Mouse (Mus musculus) embryonic facial prominence, embryonic 14.5 days (tissue): ENCODE measurements around the gene Fam78a. TPM values are rescaled to one million over a fixed set of nuclear protein-coding genes. Genes with fewer than 3 reads are reported as not detected.

Source experiments
- ATAC-seq: fragments of 200-750 bp; cut with Nextera tagmentation; 2 replicates; pipeline ENCODE4 v1.8.0; 2017; ENCODE audit warnings: low read depth, moderate number of reproducible peaks, moderate TSS enrichment
- DNase-seq: peaks from one replicate; pipeline ENCODE4 v3.0.0-alpha.2; 2015; ENCODE audit warnings: low spot score
- H3K27ac ChIP-seq: fragments of 300-500 bp; sonication (generic); replicated peaks from 2 replicates; pipeline ENCODE4 v1.5.1; 2014; ENCODE audit warnings: low read depth, mild to moderate bottlenecking, low read length, moderate library complexity
- H3K27me3 ChIP-seq: fragments of 300-500 bp; sonication (generic); replicated peaks from 2 replicates; pipeline ENCODE4 v1.6.1; 2014; ENCODE audit warnings: low read length; ENCODE audit not compliant: control insufficient read depth, insufficient read depth
- H3K36me3 ChIP-seq: fragments of 300-500 bp; sonication (generic); 2 replicates; pipeline ENCODE4 v1.6.1; 2014; ENCODE audit warnings: low read length, mixed read lengths; ENCODE audit not compliant: control insufficient read depth, insufficient read depth
- H3K4me1 ChIP-seq: fragments of 300-500 bp; sonication (generic); 2 replicates; pipeline ENCODE4 v1.6.1; 2014; ENCODE audit warnings: antibody characterized with exemption, low read length; ENCODE audit not compliant: control insufficient read depth, insufficient read depth
- H3K4me2 ChIP-seq: fragments of 300-500 bp; sonication (generic); 2 replicates; pipeline ENCODE4 v1.6.1; 2014; ENCODE audit warnings: low read depth, mild to moderate bottlenecking, low read length, moderate library complexity, mixed read lengths
- H3K4me3 ChIP-seq: fragments of 300-500 bp; sonication (generic); 2 replicates; pipeline ENCODE4 v1.5.1; 2014; ENCODE audit warnings: low read depth, mild to moderate bottlenecking, low read length
- H3K9ac ChIP-seq: fragments of 300-500 bp; sonication (generic); 2 replicates; pipeline ENCODE4 v1.6.1; 2014; ENCODE audit warnings: low read depth, mild to moderate bottlenecking, low read length, moderate library complexity, mixed read lengths
- H3K9me3 ChIP-seq: fragments of 300-500 bp; sonication (generic); 2 replicates; pipeline ENCODE4 v1.6.1; 2016; ENCODE audit warnings: low read length; ENCODE audit not compliant: control insufficient read depth
- WGBS: fragments of 180-500 bp; shearing (Covaris S2); extraction: QIAGEN DNeasy Blood & Tissue Kit; methylation state at CpG from one replicate; pipeline ENCODE4 v1.1.7; 2014; 5-methylcytosine and 5-hydroxymethylcytosine counted together
- polyA plus RNA-seq: library from polyadenylated mRNA; unstranded; fragments of >200 nt; fragmentation: Nextera tagmentation; extraction: Ambion mirVana; gene quantifications from 2 replicates; pipeline ENCODE4 v1.2.1, GENCODE M21; 2014

Fam78a gene
- polyA plus RNA-seq, 1 experiment from 2014 or later: 8.9 TPM

DNA sequence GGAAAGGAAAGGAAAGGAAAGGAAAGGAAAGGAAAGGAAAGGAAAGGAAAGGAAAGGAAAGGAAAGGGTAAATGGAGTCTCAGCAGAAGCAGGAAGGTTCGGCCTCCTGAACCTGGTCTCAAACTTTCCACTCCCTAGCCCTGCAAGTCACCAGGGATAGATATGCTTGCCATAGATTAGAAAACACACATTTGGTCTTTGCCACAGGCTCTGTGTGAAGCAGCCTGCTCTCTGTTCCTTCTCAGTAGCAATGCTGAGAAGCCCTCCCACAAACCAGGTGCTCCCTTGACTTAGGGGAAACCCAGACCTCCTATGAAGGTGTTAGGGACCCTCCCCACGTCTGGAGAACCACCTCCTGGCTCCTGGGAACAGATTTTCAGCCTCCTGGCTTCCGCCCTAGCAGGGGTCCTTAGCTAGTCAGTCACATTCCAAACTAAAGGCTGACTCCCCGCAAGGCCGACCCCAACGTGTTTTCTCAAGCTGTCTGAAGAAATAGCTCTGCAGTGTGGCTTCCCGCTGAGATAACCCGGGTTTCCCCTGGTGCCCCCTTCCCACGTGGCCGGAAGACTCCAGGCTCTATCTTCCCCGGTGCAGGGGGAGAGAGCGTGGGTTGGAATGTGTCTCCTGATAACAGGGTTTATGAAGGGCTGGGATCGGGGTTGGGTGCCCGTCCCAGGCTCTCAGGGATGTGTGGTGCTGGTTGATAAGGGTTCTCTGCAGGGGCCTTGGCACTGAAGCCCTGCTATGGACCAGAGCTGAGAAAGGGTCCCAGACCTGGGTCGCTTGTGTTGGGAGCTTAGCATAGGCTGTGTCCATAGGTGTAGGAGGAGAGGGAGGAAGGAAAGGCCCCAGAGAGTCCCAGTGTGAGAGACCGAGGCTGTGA lies 43.2 kb upstream of the Fam78a start:
- ATAC-seq (no peak), DNase-seq (no peak)
- Histone ChIP-seq H3K36me3 (no peaks in the 10 kb centered on the region), H3K27me3 (no peaks in the 10 kb centered on the region), H3K4me2 (no peak overlapping the region), H3K9ac (no peak overlapping the region), H3K4me1 (0 out of 2 replicates have a peak, but pooled peaks cover 4% of the 10 kb centered on the region), H3K4me3 (no peak overlapping the region), H3K27ac (no peak overlapping the region), H3K9me3 (no peaks in the 10 kb centered on the region)
- WGBS: 24% methylated on average over 16 of the region's 16 CpGs

DNA sequence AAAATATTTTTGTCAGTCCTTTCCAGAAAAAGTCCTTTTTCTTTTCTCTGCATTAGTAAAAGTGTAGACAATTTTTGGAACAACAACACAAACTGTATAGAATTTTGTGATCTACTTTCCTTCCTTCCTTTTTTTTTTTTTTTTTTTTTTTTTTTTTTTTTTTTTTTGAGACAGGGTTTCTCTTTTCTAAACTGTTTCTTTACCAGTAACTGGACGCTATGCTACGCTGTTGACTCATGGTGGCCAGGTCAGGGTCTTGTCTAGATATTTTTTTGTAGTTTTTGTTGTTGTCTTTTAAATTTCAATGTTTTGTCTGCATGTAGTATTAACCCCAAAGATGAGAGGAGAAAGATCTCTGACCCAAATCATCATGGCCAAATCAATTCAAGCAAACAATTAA lies 37.1 kb upstream of the Fam78a start:
- ATAC-seq (no peak), DNase-seq (no peak)
- 65% methylated on average over 2 of the region's 2 CpGs for WGBS
- Histone ChIP-seq H3K27me3 (no peaks in the 10 kb centered on the region), H3K4me3 (no peak overlapping the region), H3K9me3 (no peaks in the 10 kb centered on the region), H3K36me3 (no peaks in the 10 kb centered on the region), H3K4me2 (no peak overlapping the region), H3K27ac (no peak overlapping the region), H3K9ac (no peak overlapping the region), H3K4me1 (0 out of 2 replicates have a peak, but pooled peaks cover 3% of the 10 kb centered on the region)

DNA sequence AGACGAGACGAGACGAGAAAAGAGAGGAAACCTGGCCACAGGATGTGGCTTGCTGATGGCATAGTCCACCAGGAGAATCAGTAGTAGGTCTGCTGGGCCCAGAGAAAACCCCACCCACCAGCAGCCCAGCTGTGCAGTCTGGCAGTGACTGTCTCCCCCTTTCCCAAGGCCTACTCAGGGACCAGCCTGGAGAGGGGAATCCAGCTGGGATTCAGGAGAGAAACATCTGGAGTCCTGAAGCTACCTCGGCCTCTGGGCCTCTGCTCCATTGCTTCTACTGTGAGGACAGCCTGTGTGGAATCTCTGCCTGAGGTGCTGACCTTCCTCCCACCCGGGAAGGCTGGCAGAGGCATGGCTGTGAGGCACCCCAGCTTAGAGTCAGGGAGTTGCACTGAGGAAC lies 36.5 kb upstream of the Fam78a start:
- H3K9ac ChIP-seq: no peak overlapping the region

DNA sequence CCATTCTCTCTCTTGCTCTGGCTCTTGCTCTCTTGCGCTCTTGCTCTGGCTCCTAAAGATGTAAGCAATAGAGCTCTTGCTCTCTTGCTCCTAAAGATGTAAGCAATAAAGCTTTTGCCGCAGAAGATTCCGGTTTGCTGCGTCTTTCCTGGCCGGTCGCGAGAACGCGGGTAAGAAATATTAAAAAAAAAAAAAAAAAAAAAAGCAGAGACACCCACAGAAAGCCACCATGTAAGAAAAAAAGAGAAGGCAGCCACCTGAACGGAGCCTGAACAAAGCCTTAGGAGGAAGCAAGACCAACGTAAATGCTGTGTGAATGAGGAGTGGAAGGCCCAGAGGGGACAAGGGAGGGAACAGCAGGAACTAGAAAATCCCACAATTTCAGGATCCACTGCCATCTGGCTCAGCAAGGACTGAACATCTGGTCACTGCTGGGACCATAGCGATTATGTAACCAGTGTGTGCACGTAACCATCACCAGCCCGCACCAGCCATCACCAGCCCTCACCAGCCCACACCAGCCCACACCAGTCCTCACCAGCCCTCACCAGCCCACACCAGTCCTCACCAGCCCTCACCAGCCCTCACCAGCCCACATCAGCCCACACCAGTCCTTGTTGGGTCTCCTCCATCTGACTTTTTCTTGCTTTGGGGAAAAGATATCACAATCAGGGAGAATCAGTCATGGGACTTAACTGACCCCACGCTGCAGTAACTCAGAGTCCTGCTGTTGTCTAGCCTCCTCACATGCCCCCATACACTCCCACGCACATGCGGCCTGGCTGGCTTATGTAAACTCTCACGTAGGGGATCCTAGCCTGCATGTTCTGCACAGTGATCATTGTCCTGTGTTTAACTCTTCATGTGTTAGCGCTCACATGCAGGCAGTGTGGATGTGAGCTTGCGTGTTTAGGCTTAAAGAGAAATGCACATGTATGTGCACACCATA lies 35.4 kb upstream of the Fam78a start:
- Histone ChIP-seq H3K27me3 (no peaks in the 10 kb centered on the region), H3K4me2 (no peak overlapping the region), H3K4me3 (no peak overlapping the region), H3K9ac (no peak overlapping the region), H3K27ac (no peak overlapping the region), H3K4me1 (0 out of 2 replicates have a peak, but pooled peaks cover 3% of the 10 kb centered on the region), H3K9me3 (no peaks in the 10 kb centered on the region), H3K36me3 (no peaks in the 10 kb centered on the region)
- ATAC-seq (no peak), DNase-seq (no peak)
- WGBS: 84% methylated on average over 20 of the region's 20 CpGs

More for the DNA sequence above, 36.5 kb upstream of the Fam78a start:
- H3K9me3 ChIP-seq: no peaks in the 10 kb centered on the region
- no peak overlapping the region for H3K27ac ChIP-seq
- DNase-seq (no peak), ATAC-seq (no peak)
- no peaks in the 10 kb centered on the region for H3K36me3 ChIP-seq
- H3K4me3 ChIP-seq: no peak overlapping the region
- H3K27me3 ChIP-seq: no peaks in the 10 kb centered on the region
- 0 out of 2 replicates have a peak, but pooled peaks cover 3% of the 10 kb centered on the region for H3K4me1 ChIP-seq
- WGBS: 29% methylated on average over 5 of the region's 5 CpGs
- no peak overlapping the region for H3K4me2 ChIP-seq

DNA sequence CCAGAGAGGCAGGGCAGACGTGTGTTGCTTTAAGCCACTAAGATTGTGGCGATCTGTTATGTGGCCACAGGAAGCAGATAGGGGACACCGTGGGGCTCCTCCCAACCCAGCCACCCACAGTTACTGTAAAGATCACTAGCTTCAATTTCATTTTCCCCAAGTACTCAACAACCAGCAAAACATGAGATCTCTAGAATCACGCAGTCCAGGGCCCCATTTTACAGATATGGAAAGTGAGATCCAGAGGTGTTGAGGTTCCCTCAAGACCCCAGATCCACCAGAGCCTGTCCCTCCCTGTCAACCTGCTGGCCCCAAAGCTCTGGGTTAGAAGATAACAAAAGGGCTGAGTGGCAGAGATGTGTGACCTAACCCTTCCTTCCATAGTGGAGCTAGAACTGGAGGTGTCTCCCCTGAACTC lies 31.2 kb upstream of the Fam78a start:
- Histone ChIP-seq H3K9me3 (no peaks in the 10 kb centered on the region), H3K4me2 (no peak overlapping the region)
- no peak for ATAC-seq

DNA sequence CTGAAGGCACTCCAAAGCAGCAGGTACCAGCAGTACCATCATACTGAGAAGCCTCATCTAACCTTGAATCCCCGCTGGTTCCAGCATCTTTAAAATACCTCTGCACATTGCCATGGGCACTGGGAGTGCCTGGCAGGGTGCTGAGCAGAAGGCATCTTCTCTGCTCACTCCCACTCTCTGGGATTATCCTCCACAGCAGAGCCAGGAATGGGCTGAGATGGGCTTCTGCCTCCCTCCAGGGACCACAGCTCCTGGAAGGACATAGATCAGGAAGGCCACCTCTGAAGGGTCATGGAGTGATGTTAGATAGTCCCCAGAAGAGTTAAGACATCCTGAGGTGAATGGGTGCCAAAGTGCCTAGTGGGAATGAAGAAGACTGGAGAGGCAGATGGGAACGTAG lies 27.9 kb upstream of the Fam78a start:
- WGBS: 82% methylated on average over 2 of the region's 2 CpGs
- Histone ChIP-seq H3K27ac (no peak overlapping the region), H3K36me3 (no peaks in the 10 kb centered on the region), H3K4me2 (no peak overlapping the region), H3K9me3 (no peaks in the 10 kb centered on the region), H3K4me1 (no peaks in the 10 kb centered on the region), H3K27me3 (no peaks in the 10 kb centered on the region), H3K9ac (no peak overlapping the region), H3K4me3 (no peak overlapping the region)
- ATAC-seq (no peak), DNase-seq (no peak)

More for the DNA sequence above, 31.2 kb upstream of the Fam78a start:
- WGBS: 88% methylated on average over 4 of the region's 4 CpGs
- no peaks in the 10 kb centered on the region for H3K27me3 ChIP-seq
- no peak overlapping the region for H3K9ac ChIP-seq
- no peak overlapping the region for H3K27ac ChIP-seq
- DNase-seq: no peak
- no peaks in the 10 kb centered on the region for H3K36me3 ChIP-seq
- H3K4me3 ChIP-seq: no peak overlapping the region
- no peaks in the 10 kb centered on the region for H3K4me1 ChIP-seq

DNA sequence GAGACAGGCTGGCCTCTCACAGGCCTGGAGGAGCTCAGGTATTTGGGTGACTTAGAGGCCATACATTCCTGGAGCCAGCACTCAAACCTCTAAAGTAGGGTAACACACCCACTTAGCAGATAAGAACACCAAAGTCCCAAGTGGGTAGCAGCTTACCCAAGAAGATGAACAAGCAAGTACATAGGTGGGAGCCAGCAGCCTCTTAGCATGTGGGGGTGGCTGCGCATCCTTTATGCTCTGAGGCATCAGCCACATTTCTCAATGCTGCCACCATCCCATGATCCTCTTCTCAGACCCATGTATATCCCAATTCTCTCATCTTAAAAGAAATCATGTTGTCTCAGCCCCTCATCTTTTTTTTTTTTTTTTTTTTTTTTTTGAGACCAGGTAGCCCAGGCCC lies 26.6 kb upstream of the Fam78a start:
- Histone ChIP-seq H3K27ac (no peak overlapping the region), H3K27me3 (no peaks in the 10 kb centered on the region), H3K4me1 (no peaks in the 10 kb centered on the region), H3K9me3 (no peaks in the 10 kb centered on the region), H3K4me2 (no peak overlapping the region), H3K9ac (no peak overlapping the region), H3K4me3 (no peak overlapping the region), H3K36me3 (no peaks in the 10 kb centered on the region)
- no peak for DNase-seq
- ATAC-seq: no peak
- WGBS: 91% methylated on average over 1 of the region's 1 CpGs

DNA sequence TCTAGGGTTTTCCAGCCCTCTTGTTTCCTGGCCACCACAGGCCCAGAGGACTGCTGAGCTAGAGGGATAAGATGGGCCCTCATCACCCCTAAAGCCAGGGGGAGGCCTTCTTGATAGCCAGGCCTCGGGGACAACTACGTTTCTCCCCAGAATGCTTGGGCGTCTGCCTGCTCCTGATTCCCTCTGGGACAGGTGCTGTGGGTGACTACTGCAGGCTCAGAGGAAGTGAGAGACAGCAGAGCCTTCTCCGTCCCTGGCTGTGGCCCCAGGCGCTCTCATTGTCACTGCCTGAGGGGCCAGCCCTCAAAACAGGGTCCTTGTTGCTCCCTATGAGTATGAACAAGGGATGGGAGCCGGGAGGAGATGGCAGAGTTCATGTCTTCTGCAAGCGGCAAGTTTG lies 21.3 kb upstream of the Fam78a start:
- Histone ChIP-seq H3K27me3 (no peaks in the 10 kb centered on the region), H3K27ac (no peak overlapping the region), H3K9ac (no peak overlapping the region), H3K4me1 (no peaks in the 10 kb centered on the region), H3K9me3 (no peaks in the 10 kb centered on the region), H3K4me2 (no peak overlapping the region), H3K36me3 (no peaks in the 10 kb centered on the region), H3K4me3 (no peak overlapping the region)
- WGBS: 74% methylated on average over 6 of the region's 7 CpGs
- ATAC-seq (no peak), DNase-seq (no peak)
